Mouse (Mus musculus) neutrophil, adult 65 days (primary cell): ENCODE results near the gene Gnat1. TPM values are rescaled to one million over a fixed set of nuclear protein-coding genes. Genes with fewer than 3 reads are reported as not detected.

Experiments
- total RNA-seq: library from RNA; stranded (reverse); gene quantifications from 2 replicates; pipeline ENCODE4 v1.2.4, GENCODE M21; 2023

The Gnat1 gene
- total RNA-seq: not detected in 2 replicates

DNA sequence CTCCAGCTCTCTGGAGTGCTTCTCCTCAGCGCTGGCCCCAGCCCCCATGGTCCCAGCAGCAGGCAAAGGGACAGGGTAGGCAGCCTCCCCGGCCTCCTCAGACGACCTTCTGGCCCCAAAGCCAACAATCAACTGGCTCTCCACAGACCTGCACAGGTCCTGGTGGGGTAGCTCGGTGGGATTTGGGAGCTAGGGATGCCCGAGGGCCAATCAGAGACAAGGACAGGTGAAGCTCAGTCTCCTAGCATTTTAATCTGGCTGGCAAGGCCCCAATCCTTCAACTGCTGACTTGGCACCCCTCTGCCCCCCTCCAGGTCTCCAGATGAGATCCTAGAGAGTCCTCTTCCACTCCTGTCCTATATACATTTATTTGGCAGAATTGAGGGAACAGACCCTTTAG, at the start of gene Gnat1:
Gnat1 (minus strand) TSS at position 212 of the 400 bp plus-strand sequence.

GRCm38 (mm10) chr9:107709697-107710483, 30.4 kb upstream of the Gnat1 start, which contains the start of gene Sema3f:
Gene Sema3f (minus strand): TSS chr9:107710475.

DNA sequence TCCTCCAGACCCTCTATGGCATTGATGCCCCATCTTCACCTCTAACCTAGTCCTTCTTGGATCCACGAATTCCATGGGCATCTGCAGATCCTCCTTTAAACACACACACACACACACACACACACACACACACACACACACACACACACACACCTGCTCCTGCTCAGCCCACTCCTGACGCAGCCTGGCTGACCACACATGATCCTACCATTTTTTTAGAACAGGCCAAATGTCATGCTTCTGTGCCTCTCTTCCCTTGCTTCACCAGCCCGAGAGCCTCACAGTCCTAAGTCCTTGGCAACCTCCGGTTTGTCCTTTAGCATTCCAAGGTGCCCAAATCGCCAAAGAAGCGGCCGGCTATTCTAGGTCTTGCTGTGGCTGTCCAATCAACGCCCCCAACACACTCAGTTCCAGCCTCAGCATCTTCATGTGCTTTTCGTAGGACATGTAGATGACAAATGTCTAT, 10.0 kb downstream of the Gnat1 start, which contains the start of gene Slc38a3:
Slc38a3 (minus strand) TSS at position 51 of the 466 bp plus-strand sequence.

GRCm38 (mm10) chr9:107635279-107636028, 44.1 kb downstream of the Gnat1 start, which contains the start of gene Gnai2:
Gene Gnai2 (minus strand): TSS chr9:107635367.

Other genes starting within 250 kb of the Gnat1 start
- 15.2 and 21.1 TPM in 2 replicates for gene Tmem115, start 145.8 kb downstream of the Gnat1 start, total RNA-seq
- 4.0 and 5.0 TPM in 2 replicates for gene Cyb561d2, start 137.5 kb downstream of the Gnat1 start, total RNA-seq
- 7.0 and 7.2 TPM in 2 replicates for gene Nprl2, start 137.5 kb downstream of the Gnat1 start, total RNA-seq
- not detected in 2 replicates for gene Zmynd10, start 132.4 kb downstream of the Gnat1 start, total RNA-seq
- gene Rassf1, start 128.2 kb downstream of the Gnat1 start, total RNA-seq: 46.9 and 58.1 TPM in 2 replicates
- 6.6 and 6.7 TPM in 2 replicates for gene Tusc2, start 116.5 kb downstream of the Gnat1 start, total RNA-seq
- 1.4 and 1.7 TPM in 2 replicates for gene Hyal2, start 111.8 kb downstream of the Gnat1 start, total RNA-seq
- gene Hyal1, start 102.8 kb downstream of the Gnat1 start, total RNA-seq: 1.2 and 2.2 TPM in 2 replicates
- 6.3 and 8.5 TPM in 2 replicates for gene Naa80, start 100.8 kb downstream of the Gnat1 start, total RNA-seq
- gene Hyal3, start 98.9 kb downstream of the Gnat1 start, total RNA-seq: 0.57 and 1.3 TPM in 2 replicates
- gene Ifrd2, start 92.1 kb downstream of the Gnat1 start, total RNA-seq: 9.7 and 10.0 TPM in 2 replicates
- 0.27 TPM in 1 of 2 replicates, not detected in the other for gene Sema3b, start 70.5 kb downstream of the Gnat1 start, total RNA-seq
- gene Gnai2, start 44.3 kb downstream of the Gnat1 start, total RNA-seq: 1,061 and 1,167 TPM in 2 replicates
- not detected in 2 replicates for gene Slc38a3, start 10.2 kb downstream of the Gnat1 start, total RNA-seq
- gene Sema3f, start 30.8 kb upstream of the Gnat1 start, total RNA-seq: not detected in 2 replicates
- 205 and 225 TPM in 2 replicates for gene Rbm5, start 91.3 kb upstream of the Gnat1 start, total RNA-seq
- gene Rbm6, start 193.5 kb upstream of the Gnat1 start, total RNA-seq: 49.9 and 76.4 TPM in 2 replicates
- gene Mon1a, start 208.4 kb upstream of the Gnat1 start, total RNA-seq: 9.3 and 9.5 TPM in 2 replicates
- 0.29 and 0.69 TPM in 2 replicates for gene Mst1r, start 227.2 kb upstream of the Gnat1 start, total RNA-seq
- not detected in 2 replicates for gene Actl11, start 248.8 kb upstream of the Gnat1 start, total RNA-seq